Mouse (Mus musculus) urinary bladder, postnatal 0 days (tissue): ENCODE results near the gene Crx. TPM values are rescaled to one million over a fixed set of nuclear protein-coding genes. Genes with fewer than 3 reads are reported as not detected.

Experiments used
- polyA plus RNA-seq: library from polyadenylated mRNA; unstranded; fragments of >200 nt; fragmentation: Nextera tagmentation; extraction: Ambion mirVana; gene quantifications from 2 replicates; pipeline ENCODE4 v1.2.1, GENCODE M21; 2015

The Crx gene
- polyA plus RNA-seq, result not detected in 2 replicates

DNA sequence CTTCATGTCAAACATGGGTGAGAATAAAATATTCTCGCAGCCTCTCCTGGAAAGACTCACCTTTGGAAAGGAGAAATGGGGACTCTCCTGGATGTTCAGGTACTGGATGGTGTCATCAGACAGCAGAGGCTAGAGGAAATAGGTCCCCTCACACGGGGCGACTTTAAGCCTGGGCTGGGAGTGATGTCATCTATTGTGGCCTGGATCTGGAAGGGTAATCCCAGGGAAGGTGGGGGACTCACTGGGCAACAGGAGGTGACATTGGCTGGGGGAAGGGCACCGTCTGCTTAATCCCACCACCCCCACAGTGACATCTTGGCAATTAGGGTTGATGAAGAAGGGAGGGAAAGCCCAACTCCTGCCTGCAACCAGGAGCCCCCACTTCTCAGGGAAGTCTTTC lies at the start of gene Crx:
Crx (minus strand) TSS at position 213 of the 400 bp plus-strand sequence.

GRCm38 (mm10) chr7:15922220-15922773 lies 42.5 kb upstream of the Crx start, which contains the start of gene Selenow:
Gene Selenow (minus strand): TSS chr7:15922402.

DNA sequence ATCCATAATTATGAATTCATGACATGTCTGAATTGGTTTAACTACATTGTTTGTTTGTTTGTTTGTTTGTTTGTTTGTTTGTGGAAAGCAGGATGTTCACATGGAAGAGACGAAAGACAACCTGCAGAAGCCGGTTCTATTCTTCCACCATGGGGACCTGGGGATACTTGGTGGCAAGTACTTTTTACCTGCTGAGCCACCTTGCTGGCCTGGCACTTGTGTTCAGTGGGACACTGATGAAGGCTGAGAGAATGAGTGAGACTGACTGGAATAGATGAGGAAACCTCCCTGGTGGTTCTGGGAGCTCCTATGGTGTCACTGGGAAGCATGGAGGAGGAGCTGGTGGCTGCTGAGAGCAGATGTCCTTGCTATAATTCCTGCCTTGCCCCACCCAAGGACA lies 2.5 kb upstream of the Crx start, which contains the start of gene Crxos:
Crxos (plus strand) TSS at position 301 of the 400 bp plus-strand sequence.

GRCm38 (mm10) chr7:15839578-15839977 lies 40.2 kb downstream of the Crx start, which contains the start of gene Obox6:
Gene Obox6 (minus strand): TSS chr7:15839678.

Other genes starting within 250 kb of the Crx start
- gene Obox3, start 240.1 kb downstream of the Crx start, polyA plus RNA-seq, result not detected in 2 replicates
- not detected in 2 replicates for gene Obox5, start 129.8 kb downstream of the Crx start, polyA plus RNA-seq
- gene Obox6, start 40.3 kb downstream of the Crx start, polyA plus RNA-seq, result not detected in 2 replicates
- gene Crxos, start 2.6 kb upstream of the Crx start, polyA plus RNA-seq, result not detected in 2 replicates
- gene Selenow, start 42.4 kb upstream of the Crx start, polyA plus RNA-seq, result 921 and 1,063 TPM in 2 replicates
- gene Nop53, start 66.1 kb upstream of the Crx start, polyA plus RNA-seq, result 139 and 140 TPM in 2 replicates
- 94.8 and 134 TPM in 2 replicates for gene Ehd2, start 87.6 kb upstream of the Crx start, polyA plus RNA-seq
- gene Bicra, start 168.0 kb upstream of the Crx start, polyA plus RNA-seq, result 3.5 TPM in 2 replicates
- gene Zfp541, start 181.8 kb upstream of the Crx start, polyA plus RNA-seq, result 0.05 TPM in 1 of 2 replicates, not detected in the other
- 167 and 170 TPM in 2 replicates for gene Napa, start 218.5 kb upstream of the Crx start, polyA plus RNA-seq
- 21.2 and 23.3 TPM in 2 replicates for gene Kptn, start 239.9 kb upstream of the Crx start, polyA plus RNA-seq
- 0.21 and 0.25 TPM in 2 replicates for gene Slc8a2, start 249.9 kb upstream of the Crx start, polyA plus RNA-seq